Mouse (Mus musculus): ENCODE results near the gene Rnf115.

DNA sequence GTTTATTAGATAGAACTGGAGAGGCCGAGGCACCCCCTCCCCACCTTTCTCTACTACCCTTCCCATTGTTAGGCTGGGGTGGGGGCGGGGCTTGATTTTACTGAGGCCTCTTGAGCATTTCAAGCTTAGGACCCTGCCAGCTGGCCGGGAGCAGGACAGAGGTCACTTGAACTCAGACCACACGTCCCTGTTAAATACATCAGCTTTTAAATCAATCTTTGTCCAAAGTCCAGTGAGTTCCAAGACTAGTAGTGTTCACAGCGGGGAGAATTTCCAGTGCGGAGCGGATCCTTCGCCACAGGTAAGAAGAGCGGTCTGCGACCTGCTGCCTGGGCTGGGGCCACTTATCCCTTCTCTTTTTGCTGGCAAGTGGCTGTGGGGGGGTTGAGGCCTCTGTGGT lies 102.4 kb downstream of the Rnf115 start:
- TF ChIP-seq USF1 (IDR thresholded peaks at IDR 0.05; ENCODE audit: low read depth) (no peak), MYOD1 (IDR thresholded peaks at IDR 0.05; ENCODE audit: control insufficient read depth, insufficient read length, low read depth) (no peak), MAX (IDR thresholded peaks at IDR 0.05) (no peak), CTCF (IDR thresholded peaks at IDR 0.05; ENCODE audit: control insufficient read depth, insufficient read depth, insufficient read length) (no peak), CEBPB (IDR thresholded peaks at IDR 0.05; ENCODE audit: low read depth) (no peak), MYOG (IDR thresholded peaks at IDR 0.05; ENCODE audit: control insufficient read depth, extremely low read depth, insufficient read length) (no peak), FOSL1 (IDR thresholded peaks at IDR 0.05; ENCODE audit: insufficient read depth, low read length, poor library complexity, severe bottlenecking) (no peak)
